In the genomic region with DNA sequence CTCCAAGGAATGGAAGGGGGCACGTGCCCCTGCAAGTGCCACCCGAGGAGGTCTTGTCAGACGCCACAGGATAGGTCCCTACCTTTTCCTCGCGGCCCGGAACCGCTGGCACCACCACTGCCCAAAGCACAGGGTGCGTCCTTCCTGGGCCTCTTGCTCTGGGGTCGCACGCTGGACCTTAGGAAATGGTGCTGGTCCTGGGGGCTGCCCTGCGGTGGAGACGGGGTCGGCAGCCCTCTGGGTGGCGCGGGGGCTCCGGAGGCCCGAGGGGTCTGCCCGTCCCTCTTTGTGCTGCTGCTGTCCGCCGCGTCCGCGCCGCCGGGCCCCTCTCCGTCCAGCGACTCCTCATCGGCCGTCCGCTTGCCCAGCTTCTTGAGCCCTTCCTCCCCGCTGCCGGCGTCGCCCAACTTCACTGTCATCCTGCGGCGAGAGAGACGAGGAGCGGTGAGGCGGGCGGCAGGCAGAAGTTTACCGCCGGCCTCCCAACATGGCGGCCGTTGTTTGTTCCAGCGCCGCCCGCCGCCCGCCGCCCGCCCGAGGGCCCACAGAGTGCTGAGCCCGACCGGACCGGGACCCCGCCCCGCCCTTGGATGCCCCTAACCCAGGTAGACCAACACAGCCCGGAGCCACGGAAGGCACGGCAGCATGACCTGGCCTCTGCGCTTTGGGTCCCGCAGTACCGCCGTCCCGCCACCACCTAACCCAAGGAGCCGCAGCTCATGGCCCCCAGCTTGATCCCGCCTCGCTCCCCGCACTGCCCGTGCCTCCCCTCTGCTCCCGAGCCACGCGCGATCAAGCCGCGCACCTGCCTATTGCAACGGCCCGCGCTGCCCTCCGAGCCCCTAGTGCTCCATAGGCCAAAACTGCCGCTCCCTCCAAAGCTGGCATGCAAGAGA, we compare ENCODE assay signal across 8 mouse cellular contexts. TPM values are rescaled to one million over a fixed set of nuclear protein-coding genes. Genes with fewer than 3 reads are reported as not detected.
DNase-seq lines count a peak whose midpoint lies in the region; ATAC-seq lines count a peak whose summit lies in the region.

No protein-coding gene starts in this region.

- no peak for ATAC-seq in kidney, embryonic 15.5 days (replicated peaks; ENCODE audit: low FRiP score)

- H3K4me3 ChIP-seq in embryonic facial prominence, embryonic 10.5 days: peak overlapping the region; percentile 99
- peak overlapping the region; percentile 99 for H3K4me3 ChIP-seq in heart, embryonic 10.5 days
- H3K4me3 ChIP-seq in kidney, embryonic 15.5 days (replicated peaks): peak overlapping the region; percentile 100

- under 1% methylated on average over 81 of the region's 81 CpGs for WGBS in embryonic facial prominence, embryonic 10.5 days
- under 1% methylated on average over 81 of the region's 81 CpGs for WGBS in heart, embryonic 10.5 days
- under 1% methylated on average over 80 of the region's 81 CpGs for WGBS in kidney, embryonic 15.5 days

- H3K36me3 ChIP-seq in embryonic facial prominence, embryonic 10.5 days (replicated peaks): peaks cover 45% of the 10 kb centered on the region
- H3K36me3 ChIP-seq in heart, embryonic 10.5 days: peaks cover 31% of the 10 kb centered on the region
- peaks cover 41% of the 10 kb centered on the region for H3K36me3 ChIP-seq in kidney, embryonic 15.5 days

- H3K9me3 ChIP-seq in embryonic facial prominence, embryonic 10.5 days: no peaks in the 10 kb centered on the region
- H3K9me3 ChIP-seq in heart, embryonic 10.5 days: no peaks in the 10 kb centered on the region
- no peaks in the 10 kb centered on the region for H3K9me3 ChIP-seq in kidney, embryonic 15.5 days (replicated peaks)

- peaks cover 26% of the 10 kb centered on the region for H3K4me1 ChIP-seq in embryonic facial prominence, embryonic 10.5 days
- H3K4me1 ChIP-seq in heart, embryonic 10.5 days: peaks cover 12% of the 10 kb centered on the region
- H3K4me1 ChIP-seq in kidney, embryonic 15.5 days: peaks cover 21% of the 10 kb centered on the region

- no peaks in the 10 kb centered on the region for H3K27me3 ChIP-seq in embryonic facial prominence, embryonic 10.5 days (replicated peaks; ENCODE audit: low read depth, poor library complexity, severe bottlenecking)
- H3K27me3 ChIP-seq in heart, embryonic 10.5 days (ENCODE audit: insufficient read depth, poor library complexity, severe bottlenecking): no peaks in the 10 kb centered on the region
- H3K27me3 ChIP-seq in kidney, embryonic 15.5 days: no peaks in the 10 kb centered on the region

- peak overlapping the region; percentile 98 for H3K9ac ChIP-seq in kidney, embryonic 15.5 days

- H3K4me2 ChIP-seq in kidney, embryonic 15.5 days: peak overlapping the region; percentile 87

- peak; percentile 54 for DNase-seq in A20 (ENCODE audit: low read depth, low spot score)
- DNase-seq in T-cell, adult 2 months (ENCODE audit: low spot score): peak; percentile 38
- peak; percentile 69 for DNase-seq in embryonic facial prominence, embryonic 10.5 days (ENCODE audit: low spot score)
- DNase-seq in heart, embryonic 10.5 days (ENCODE audit: low spot score): peak; percentile 82
- DNase-seq in lung, postnatal 36 days: peak; percentile 22
- DNase-seq in retina, postnatal 1 day: peak; percentile 38
- peak; percentile 55 for DNase-seq in yolk sac, embryonic 10.5 days (ENCODE audit: low spot score)

- peak overlapping the region; percentile 93 for H3K27ac ChIP-seq in embryonic facial prominence, embryonic 10.5 days (replicated peaks)
- H3K27ac ChIP-seq in heart, embryonic 10.5 days: peak overlapping the region; percentile 96
- peak overlapping the region; percentile 89 for H3K27ac ChIP-seq in kidney, embryonic 15.5 days

RNA-seq across cellular contexts. Expression of gene Cramp1l, which starts 1.7 kb away (rescaled TPM):
- polyA plus RNA-seq in embryonic facial prominence, embryonic 10.5 days (2016; fragmentation: Nextera tagmentation; extraction: Ambion mirVana): 8.3 and 8.6 TPM in 2 replicates
- polyA plus RNA-seq in heart, embryonic 10.5 days (2016; fragmentation: Nextera tagmentation; extraction: Ambion mirVana): 6.2 and 7.2 TPM in 2 replicates
- 6.6 and 8.1 TPM in 2 replicates for polyA plus RNA-seq in kidney, embryonic 15.5 days (2015; fragmentation: Nextera tagmentation; extraction: Ambion mirVana)

RNA-seq across cellular contexts. Expression of gene Ift140, which starts 2.0 kb away (rescaled TPM):
- polyA plus RNA-seq in embryonic facial prominence, embryonic 10.5 days (2016; fragmentation: Nextera tagmentation; extraction: Ambion mirVana): 31.5 and 31.6 TPM in 2 replicates
- polyA plus RNA-seq in heart, embryonic 10.5 days (2016; fragmentation: Nextera tagmentation; extraction: Ambion mirVana): 18.4 and 19.1 TPM in 2 replicates
- polyA plus RNA-seq in kidney, embryonic 15.5 days (2015; fragmentation: Nextera tagmentation; extraction: Ambion mirVana): 19.2 and 27.6 TPM in 2 replicates

RNA-seq across cellular contexts. Expression of gene Jpt2, which starts 53.4 kb away (rescaled TPM):
- 386 and 400 TPM in 2 replicates for polyA plus RNA-seq in embryonic facial prominence, embryonic 10.5 days (2016; fragmentation: Nextera tagmentation; extraction: Ambion mirVana)
- polyA plus RNA-seq in heart, embryonic 10.5 days (2016; fragmentation: Nextera tagmentation; extraction: Ambion mirVana): 212 and 255 TPM in 2 replicates
- 219 and 228 TPM in 2 replicates for polyA plus RNA-seq in kidney, embryonic 15.5 days (2015; fragmentation: Nextera tagmentation; extraction: Ambion mirVana)

Comparison
In these comparisons a context has a peak if more than half of its experiments do, and no peak if none do; other contexts are left out.
1. DNase-seq: peak in every context shown above with its lines; median percentile 82 in heart, embryonic 10.5 days; 69 in embryonic facial prominence, embryonic 10.5 days; 55 in yolk sac, embryonic 10.5 days; 54 in A20; 38 in T-cell, adult 2 months; 38 in retina, postnatal 1 day; 22 in lung, postnatal 36 days.